Mouse (Mus musculus): ENCODE measurements around the gene Hsd17b2.

DNA sequence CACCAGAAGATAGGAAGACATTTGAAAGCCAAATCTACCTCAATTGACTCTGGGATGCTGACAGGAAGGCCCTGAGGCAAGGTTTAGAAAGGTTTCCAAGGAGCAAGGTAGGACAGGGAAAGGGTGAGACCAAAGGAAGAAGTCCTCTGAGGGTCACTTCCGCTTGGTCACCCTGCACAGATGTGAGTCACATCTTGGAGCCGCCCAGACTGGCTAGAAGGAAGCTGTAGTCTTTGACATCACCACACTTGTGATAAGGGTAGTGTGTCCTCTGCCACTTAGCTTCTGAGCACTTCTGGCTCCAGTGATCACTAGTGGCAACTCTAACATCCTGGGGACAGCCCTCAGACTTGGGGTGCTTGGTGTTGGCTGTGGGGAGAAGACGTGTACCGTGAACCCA is 4.4 kb downstream of the Hsd17b2 start:
- TF ChIP-seq CTCF (conservative IDR thresholded peaks at IDR 0.05; ENCODE audit: insufficient read depth, insufficient read length, low read depth, low read length) (no peak), POLR2A (IDR thresholded peaks at IDR 0.05; ENCODE audit: low read depth, low read length) (no peak)
